Mouse (Mus musculus) stomach, embryonic 15.5 days (tissue): ENCODE data around the gene Gm45234. TPM values are rescaled to one million over a fixed set of nuclear protein-coding genes. Genes with fewer than 3 reads are reported as not detected.

ENCODE experiments used
- ATAC-seq: fragments of 200-750 bp; cut with Nextera tagmentation; 2 replicates; pipeline ENCODE4 v1.8.0; 2017; ENCODE audit warnings: low read depth, moderate number of reproducible peaks, moderate TSS enrichment; ENCODE audit not compliant: insufficient read depth, low FRiP score
- H3K27ac ChIP-seq: fragments of 300-500 bp; sonication (generic); 2 replicates; pipeline ENCODE4 v1.5.1; 2015; ENCODE audit warnings: mild to moderate bottlenecking, inconsistent platforms
- H3K27me3 ChIP-seq: fragments of 300-500 bp; sonication (generic); replicated peaks from 2 replicates; pipeline ENCODE4 v1.6.1; 2015; ENCODE audit warnings: inconsistent platforms
- H3K36me3 ChIP-seq: fragments of 300-500 bp; sonication (generic); 2 replicates; pipeline ENCODE4 v1.6.1; 2015; ENCODE audit warnings: inconsistent platforms
- H3K4me1 ChIP-seq: fragments of 300-500 bp; sonication (generic); 2 replicates; pipeline ENCODE4 v1.6.1; 2015; ENCODE audit warnings: inconsistent platforms
- H3K4me2 ChIP-seq: fragments of 300-500 bp; sonication (generic); 2 replicates; pipeline ENCODE4 v1.6.1; 2015; ENCODE audit warnings: mild to moderate bottlenecking, inconsistent platforms
- H3K4me3 ChIP-seq: fragments of 300-500 bp; sonication (generic); replicated peaks from 2 replicates; pipeline ENCODE4 v1.5.1; 2015; ENCODE audit warnings: inconsistent platforms
- H3K9ac ChIP-seq: fragments of 300-500 bp; sonication (generic); 2 replicates; pipeline ENCODE4 v1.6.1; 2015; ENCODE audit warnings: inconsistent platforms
- H3K9me3 ChIP-seq: fragments of 300-500 bp; sonication (generic); 2 replicates; pipeline ENCODE4 v1.6.1; 2016; ENCODE audit warnings: inconsistent platforms
- WGBS: fragments of 180-500 bp; shearing (Covaris S2); methylation state at CpG from one replicate; pipeline ENCODE4 v1.1.7; 2015; 5-methylcytosine and 5-hydroxymethylcytosine counted together
- polyA plus RNA-seq: library from polyadenylated mRNA; unstranded; fragments of >200 nt; fragmentation: Nextera tagmentation; extraction: Ambion mirVana; gene quantifications from 2 replicates; pipeline ENCODE4 v1.2.1, GENCODE M21; 2015

Gm45234 gene
- polyA plus RNA-seq, 1 experiment from 2014 or later: not detected

DNA sequence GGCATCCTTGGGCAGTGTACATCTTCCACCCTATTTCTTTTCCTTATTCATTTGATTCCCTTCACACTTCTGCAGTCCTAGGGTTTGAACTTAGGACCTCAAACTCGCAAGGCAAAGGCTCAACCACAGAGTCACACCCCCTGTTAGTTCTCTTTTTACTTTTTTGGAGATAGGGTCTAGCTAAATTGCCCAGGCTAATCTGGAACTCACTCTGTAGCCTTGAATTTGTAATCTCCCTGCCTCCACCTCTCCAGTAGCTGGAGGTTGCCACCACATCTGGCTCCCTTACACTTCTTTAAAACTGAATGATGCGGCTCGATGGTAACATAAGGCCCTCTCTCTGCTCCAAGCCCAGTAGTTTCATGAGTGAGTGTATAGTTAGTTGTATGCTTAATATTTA lies 21.4 kb downstream of the Gm45234 start:
- Histone ChIP-seq H3K27me3 (no peaks in the 10 kb centered on the region), H3K9me3 (no peaks in the 10 kb centered on the region), H3K4me2 (no peak overlapping the region), H3K36me3 (no peaks in the 10 kb centered on the region), H3K27ac (no peak overlapping the region), H3K4me1 (0 out of 2 replicates have a peak, but pooled peaks cover 6% of the 10 kb centered on the region), H3K9ac (no peak overlapping the region), H3K4me3 (no peak overlapping the region)
- WGBS: 80% methylated on average over 3 of the region's 3 CpGs
- no peak for ATAC-seq

DNA sequence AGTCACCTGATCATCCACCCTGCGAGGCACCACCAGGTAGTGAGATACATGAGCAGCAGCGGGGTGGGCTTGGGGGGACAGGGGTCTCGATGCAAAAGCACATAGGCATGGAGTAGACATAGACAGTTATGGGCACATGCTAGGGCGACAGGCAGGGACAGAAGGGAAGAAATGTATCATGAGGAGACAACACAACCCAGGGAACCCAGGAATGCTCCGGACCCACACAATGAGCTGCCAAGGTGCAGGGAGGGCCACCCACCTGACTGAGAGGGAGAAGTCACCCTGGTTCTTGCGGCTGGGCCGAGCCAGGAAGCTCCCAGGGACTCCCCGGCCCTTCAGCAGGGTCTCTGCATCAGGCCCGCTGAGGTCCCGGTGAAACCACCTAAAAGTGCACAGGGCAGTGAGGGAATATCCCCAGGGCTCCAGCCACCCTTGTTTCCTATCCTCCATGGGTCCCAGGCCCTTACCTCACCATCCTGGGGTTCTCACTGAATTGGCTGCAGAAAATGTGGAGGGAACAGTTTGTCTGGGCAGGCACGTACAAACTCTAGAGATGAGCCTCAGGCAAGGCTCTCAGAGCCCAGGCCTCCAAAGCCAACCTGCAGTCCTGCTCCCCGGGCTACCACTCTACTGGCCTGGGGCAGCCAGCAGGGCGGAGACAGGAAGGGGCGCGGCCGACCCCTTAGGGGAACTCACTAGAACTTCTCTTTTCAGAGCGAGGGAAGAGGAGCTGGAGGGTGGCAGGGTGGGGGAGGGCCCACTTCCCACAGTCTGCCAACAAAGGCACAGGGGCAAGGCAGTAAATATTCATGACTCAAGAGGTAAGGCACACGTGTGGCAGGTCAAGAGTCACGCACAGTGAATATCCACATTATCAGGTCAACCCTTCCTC lies 23.1 kb downstream of the Gm45234 start:
- peaks cover 4% of the 10 kb centered on the region; the same call in 1 of the 2 replicates for H3K4me1 ChIP-seq
- no peaks in the 10 kb centered on the region for H3K36me3 ChIP-seq
- ATAC-seq: peak; percentile 45; the same call in 1 of the 2 replicates
- 52% methylated on average over 19 of the region's 19 CpGs for WGBS
- no peak overlapping the region for H3K27ac ChIP-seq
- H3K9ac ChIP-seq: no peak overlapping the region
- peak overlapping the region; percentile 16 for H3K4me3 ChIP-seq
- H3K27me3 ChIP-seq: no peaks in the 10 kb centered on the region
- H3K4me2 ChIP-seq: no peak overlapping the region
- no peaks in the 10 kb centered on the region for H3K9me3 ChIP-seq

DNA sequence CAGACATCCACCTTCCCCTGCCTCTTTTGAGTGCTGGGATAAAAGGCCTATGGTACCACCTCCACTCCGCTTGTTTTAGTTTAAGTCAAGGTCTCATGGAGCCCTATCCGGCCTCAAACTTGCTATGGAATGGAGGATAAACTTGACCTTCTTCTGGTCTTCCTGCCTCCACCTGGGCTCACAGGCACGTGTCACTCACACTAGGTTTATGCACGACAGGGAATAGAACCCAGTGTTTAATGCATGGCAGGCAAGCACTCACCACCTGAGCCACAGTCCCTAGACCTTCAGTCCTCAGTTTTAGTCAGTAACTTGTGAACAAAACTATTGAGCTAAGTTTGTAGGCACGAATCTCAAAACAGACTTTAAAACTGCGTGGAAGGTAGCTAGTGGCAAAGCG lies 24.8 kb downstream of the Gm45234 start:
- Histone ChIP-seq H3K4me2 (no peak overlapping the region), H3K9ac (no peak overlapping the region), H3K36me3 (no peaks in the 10 kb centered on the region), H3K4me1 (peaks cover 5% of the 10 kb centered on the region; the same call in 1 of the 2 replicates), H3K9me3 (no peaks in the 10 kb centered on the region), H3K27ac (no peak overlapping the region), H3K4me3 (no peak overlapping the region), H3K27me3 (no peaks in the 10 kb centered on the region)
- ATAC-seq: no peak
- 86% methylated on average over 7 of the region's 7 CpGs for WGBS

DNA sequence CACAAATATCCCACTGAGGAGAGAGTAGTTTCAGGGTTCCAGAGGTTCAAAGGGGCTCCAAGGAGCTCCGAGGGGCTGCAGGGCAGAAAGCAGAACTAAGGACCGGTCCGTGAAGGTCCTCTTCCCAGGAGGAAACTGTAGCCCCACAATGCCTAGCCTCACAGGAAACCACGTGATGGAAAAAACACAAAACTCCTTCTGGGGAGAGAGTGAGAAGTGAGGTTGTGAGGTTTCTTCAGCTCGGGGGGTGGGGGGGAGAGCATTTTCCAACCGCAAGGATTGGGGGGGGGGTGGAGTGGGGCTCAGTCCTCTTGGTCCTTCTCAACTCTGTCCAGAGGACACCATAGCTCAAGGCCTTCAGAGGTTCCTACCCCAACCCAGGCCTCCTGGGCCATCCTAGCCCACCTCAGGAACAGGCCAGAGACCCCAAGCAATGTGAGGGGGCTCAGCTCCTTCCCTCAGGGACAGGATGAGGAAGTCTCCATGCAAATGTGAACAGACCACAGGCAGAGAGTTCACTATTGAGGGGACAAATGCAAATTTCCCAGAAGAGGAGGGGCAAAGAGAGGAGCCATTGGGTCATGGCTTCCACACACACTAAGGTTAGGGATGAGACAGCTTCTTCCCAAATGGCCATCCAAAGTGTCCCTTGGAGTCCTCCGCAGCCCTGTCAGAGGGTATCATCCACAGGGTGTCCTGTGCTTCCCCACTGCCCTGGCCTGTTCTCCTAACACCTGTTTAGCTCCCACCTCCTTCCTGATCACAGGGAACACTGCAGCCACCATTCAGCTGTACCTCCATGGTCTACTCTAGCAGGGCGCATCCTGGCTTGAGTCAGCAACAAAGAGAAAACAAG lies 25.7 kb downstream of the Gm45234 start:
- no peak overlapping the region for H3K27ac ChIP-seq
- H3K9ac ChIP-seq: no peak overlapping the region
- peaks cover 5% of the 10 kb centered on the region; the same call in 1 of the 2 replicates for H3K4me1 ChIP-seq
- ATAC-seq: no peak
- H3K9me3 ChIP-seq: no peaks in the 10 kb centered on the region
- H3K4me3 ChIP-seq: no peak overlapping the region
- no peaks in the 10 kb centered on the region for H3K36me3 ChIP-seq
- no peak overlapping the region for H3K4me2 ChIP-seq
- no peaks in the 10 kb centered on the region for H3K27me3 ChIP-seq
- WGBS: 75% methylated on average over 8 of the region's 8 CpGs

DNA sequence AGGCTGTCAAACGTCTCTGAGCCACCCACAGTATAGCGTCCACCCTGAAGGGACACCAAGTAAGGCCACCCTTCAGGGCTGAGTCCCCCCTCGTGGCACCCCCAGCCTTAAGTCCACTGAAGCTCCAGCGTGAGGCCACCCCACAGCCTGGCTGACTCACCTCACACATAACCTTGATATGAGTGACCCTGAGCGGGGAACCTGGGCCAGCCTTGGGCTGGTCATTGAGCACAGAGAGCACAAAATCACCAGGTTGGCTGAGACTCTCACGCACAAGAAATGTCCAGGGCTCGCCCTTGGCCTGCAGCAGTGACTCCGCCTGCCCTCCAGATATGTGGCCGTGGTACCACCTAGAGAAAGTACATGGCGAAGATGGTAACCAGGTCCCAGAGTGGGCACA lies 27.2 kb downstream of the Gm45234 start:
- Histone ChIP-seq H3K36me3 (no peaks in the 10 kb centered on the region), H3K4me2 (no peak overlapping the region), H3K4me3 (no peak overlapping the region), H3K9me3 (no peaks in the 10 kb centered on the region), H3K9ac (no peak overlapping the region), H3K27me3 (no peaks in the 10 kb centered on the region), H3K27ac (no peak overlapping the region), H3K4me1 (peaks cover 5% of the 10 kb centered on the region; the same call in 1 of the 2 replicates)
- 79% methylated on average over 10 of the region's 10 CpGs for WGBS
- ATAC-seq: no peak

DNA sequence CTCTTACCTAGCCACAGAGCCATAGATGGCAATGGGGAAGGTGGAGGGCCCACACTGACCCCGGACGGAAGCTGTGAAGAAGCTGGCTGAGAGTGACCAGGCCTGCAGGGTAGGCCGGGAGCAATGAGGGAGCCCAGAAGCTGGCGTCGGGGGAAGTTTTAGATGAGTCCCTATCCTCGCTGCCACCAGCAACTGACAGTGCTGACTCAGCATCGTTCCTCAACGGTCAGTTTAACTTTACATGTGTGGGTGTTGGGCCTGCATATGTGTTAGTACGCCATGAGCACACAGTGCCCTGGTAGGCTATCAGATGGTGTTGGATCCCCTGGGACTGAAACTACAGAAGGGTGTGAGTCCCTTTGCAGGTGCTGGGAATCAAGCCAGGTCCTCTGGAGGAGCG lies 31.3 kb downstream of the Gm45234 start:
- no peaks in the 10 kb centered on the region for H3K36me3 ChIP-seq
- ATAC-seq: no peak
- H3K27ac ChIP-seq: no peak overlapping the region
- H3K9me3 ChIP-seq: no peaks in the 10 kb centered on the region
- no peaks in the 10 kb centered on the region for H3K27me3 ChIP-seq
- H3K9ac ChIP-seq: no peak overlapping the region; the same call in 1 of the 2 replicates
- no peak overlapping the region for H3K4me2 ChIP-seq
- WGBS: 84% methylated on average over 10 of the region's 10 CpGs
- peaks cover 3% of the 10 kb centered on the region; the same call in 1 of the 2 replicates for H3K4me1 ChIP-seq
- no peak overlapping the region for H3K4me3 ChIP-seq

DNA sequence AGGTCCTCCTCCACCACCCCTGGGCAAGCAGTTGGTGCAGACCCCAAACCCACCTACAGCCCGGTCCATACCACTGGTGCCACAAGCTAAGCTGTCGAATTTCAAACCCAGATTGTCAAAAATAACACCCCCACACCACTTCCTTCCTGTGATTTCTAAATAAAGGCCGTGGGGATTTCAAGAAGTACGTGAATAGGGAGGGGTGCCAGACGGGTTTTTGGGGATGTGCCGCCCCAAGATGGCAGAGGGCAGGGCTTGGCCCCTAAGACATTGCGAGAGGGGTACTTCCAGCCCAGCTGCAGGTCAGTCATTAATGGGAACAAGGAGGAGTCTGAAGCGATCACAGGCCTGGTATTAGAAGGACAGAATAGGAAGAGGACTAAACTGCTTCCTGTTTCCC lies 32.3 kb downstream of the Gm45234 start:
- H3K4me2 ChIP-seq: no peak overlapping the region
- H3K9me3 ChIP-seq: no peaks in the 10 kb centered on the region
- WGBS: 73% methylated on average over 8 of the region's 8 CpGs
- no peak overlapping the region for H3K9ac ChIP-seq
- H3K36me3 ChIP-seq: no peaks in the 10 kb centered on the region
- peaks cover 3% of the 10 kb centered on the region; the same call in 1 of the 2 replicates for H3K4me1 ChIP-seq
- no peak overlapping the region for H3K4me3 ChIP-seq
- no peak for ATAC-seq
- H3K27me3 ChIP-seq: no peaks in the 10 kb centered on the region
- H3K27ac ChIP-seq: no peak overlapping the region

DNA sequence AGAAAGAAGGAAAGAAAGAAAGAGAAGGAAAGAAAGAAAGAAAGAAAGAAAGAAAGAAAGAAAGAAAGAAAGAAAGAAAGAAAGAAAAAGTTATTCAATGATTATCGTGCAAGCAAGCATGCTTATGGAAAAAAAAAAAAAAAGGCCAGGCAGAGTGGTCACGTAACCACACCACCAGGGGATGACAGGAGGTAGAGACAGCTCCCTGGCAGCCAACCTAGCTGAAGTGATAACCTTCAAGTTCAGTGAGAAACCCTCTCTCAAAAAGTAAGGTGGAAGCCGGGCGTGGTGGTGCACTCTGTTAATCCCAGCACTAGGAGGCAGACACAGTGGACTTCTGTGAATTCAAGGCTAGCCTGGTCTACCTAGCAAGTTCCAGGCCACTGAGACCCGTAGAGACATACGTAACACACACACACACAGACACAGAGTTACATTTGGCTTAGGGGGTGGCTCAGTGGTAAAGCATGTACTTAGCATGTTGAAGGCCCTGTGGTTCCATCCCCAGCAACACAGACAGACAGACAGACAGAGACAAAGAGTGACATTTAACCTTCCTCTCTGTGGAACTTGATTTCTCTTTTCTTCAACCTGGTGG lies 32.8 kb downstream of the Gm45234 start:
- Histone ChIP-seq H3K27me3 (no peaks in the 10 kb centered on the region), H3K27ac (no peak overlapping the region), H3K4me2 (no peak overlapping the region), H3K9ac (no peak overlapping the region), H3K36me3 (no peaks in the 10 kb centered on the region), H3K9me3 (no peaks in the 10 kb centered on the region), H3K4me1 (peaks cover 3% of the 10 kb centered on the region; the same call in 1 of the 2 replicates), H3K4me3 (no peak overlapping the region)
- no peak for ATAC-seq
- WGBS: 84% methylated on average over 6 of the region's 6 CpGs

DNA sequence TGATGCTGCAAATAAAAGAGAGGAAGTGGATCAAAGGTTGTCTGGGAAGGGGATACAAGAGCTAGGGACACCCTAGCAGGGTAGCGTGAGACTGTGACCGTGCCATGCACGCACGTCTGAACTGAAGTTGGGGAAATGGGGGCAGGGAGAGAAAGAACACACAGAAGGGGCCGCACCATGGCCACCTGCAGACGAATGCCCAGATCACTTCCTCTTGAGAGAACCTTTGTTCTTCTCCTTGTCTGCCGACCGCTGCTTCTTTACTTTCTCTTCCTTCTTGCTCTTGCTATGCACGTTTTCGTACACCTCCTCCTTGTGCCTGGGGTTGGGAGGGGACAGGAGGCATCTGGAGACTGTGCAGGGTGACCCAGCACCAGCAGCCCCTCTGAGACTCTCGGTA lies 34.9 kb downstream of the Gm45234 start:
- no peak for ATAC-seq
- Histone ChIP-seq H3K27ac (no peak overlapping the region), H3K27me3 (no peaks in the 10 kb centered on the region), H3K9me3 (no peaks in the 10 kb centered on the region), H3K4me2 (peak overlapping the region; percentile 46; the same call in 1 of the 2 replicates), H3K36me3 (peaks cover 18% of the 10 kb centered on the region; the same call in 1 of the 2 replicates), H3K9ac (no peak overlapping the region), H3K4me1 (no peaks in the 10 kb centered on the region; the same call in 1 of the 2 replicates), H3K4me3 (no peak overlapping the region)
- WGBS: 69% methylated on average over 11 of the region's 11 CpGs

DNA sequence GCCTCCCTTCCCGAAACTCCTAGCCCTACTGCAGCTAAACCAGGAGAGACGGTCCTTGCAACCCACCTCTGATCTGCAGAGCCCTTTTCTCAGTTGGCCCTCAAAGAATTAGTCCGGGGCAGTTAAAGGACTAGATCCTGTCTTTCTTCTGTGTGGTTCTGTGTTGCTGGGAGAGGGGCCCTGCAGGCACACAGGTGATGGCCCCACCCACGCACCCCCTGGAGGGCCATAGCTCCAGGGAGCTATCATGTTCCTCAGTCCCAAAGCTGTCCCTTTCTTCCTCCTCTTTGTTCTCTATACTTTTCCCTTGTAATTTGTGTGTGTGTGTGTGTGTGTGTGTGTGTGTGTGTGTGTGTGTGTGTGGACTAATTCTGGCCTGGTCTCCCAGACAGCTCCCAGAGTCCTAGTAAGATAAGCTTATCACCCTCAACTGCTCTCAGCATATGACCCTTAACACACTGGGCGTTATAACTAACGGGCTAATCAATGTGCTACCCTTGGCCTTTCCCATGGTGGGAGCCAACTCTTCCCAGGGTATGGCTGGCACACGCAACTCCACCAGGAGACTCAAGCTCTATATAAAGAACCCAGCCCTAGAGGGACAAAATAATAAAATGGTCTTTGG lies 36.4 kb downstream of the Gm45234 start:
- Histone ChIP-seq H3K4me3 (peak overlapping the region; percentile 49), H3K9me3 (no peaks in the 10 kb centered on the region), H3K4me1 (no peaks in the 10 kb centered on the region; the same call in 1 of the 2 replicates), H3K9ac (peak overlapping the region; percentile 6; the same call in 1 of the 2 replicates), H3K27ac (peak overlapping the region; percentile 87), H3K27me3 (no peaks in the 10 kb centered on the region), H3K36me3 (peaks cover 23% of the 10 kb centered on the region), H3K4me2 (peak overlapping the region; percentile 46)
- ATAC-seq: peak; percentile 45; the same call in 1 of the 2 replicates
- WGBS: 57% methylated on average over 7 of the region's 7 CpGs

DNA sequence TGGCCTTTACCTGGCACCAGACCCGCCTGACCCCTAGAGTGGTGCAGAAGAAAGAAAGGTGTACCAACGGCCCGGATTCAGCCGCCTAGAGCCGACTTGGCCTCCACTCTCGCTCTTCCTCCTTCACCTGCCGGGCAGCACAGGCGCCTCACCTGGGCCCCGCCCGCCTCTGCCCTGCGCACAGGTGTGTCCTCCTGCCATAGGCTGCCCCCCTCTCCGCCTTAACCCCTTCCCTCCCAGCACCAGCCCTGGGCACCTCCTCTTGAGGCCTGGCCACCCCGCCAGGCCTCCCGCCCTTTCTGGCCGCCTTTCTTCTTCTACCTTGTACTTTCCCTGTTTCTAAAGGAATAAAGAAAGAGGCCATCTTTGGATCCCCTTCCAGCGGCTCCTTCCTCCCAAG lies 37.1 kb downstream of the Gm45234 start:
- ATAC-seq: peak; percentile 83
- Histone ChIP-seq H3K27ac (peak overlapping the region; percentile 87), H3K27me3 (no peaks in the 10 kb centered on the region), H3K4me3 (peak overlapping the region; percentile 49), H3K36me3 (peaks cover 29% of the 10 kb centered on the region), H3K4me2 (peak overlapping the region; percentile 46), H3K9ac (peak overlapping the region; percentile 32; the same call in 1 of the 2 replicates), H3K9me3 (no peaks in the 10 kb centered on the region), H3K4me1 (peaks cover 6% of the 10 kb centered on the region)
- WGBS: 50% methylated on average over 14 of the region's 16 CpGs
